Mouse (Mus musculus) left cerebral cortex, postnatal 36 days (tissue): ENCODE results near the gene Tmem238l. TPM values are rescaled to one million over a fixed set of nuclear protein-coding genes. Genes with fewer than 3 reads are reported as not detected.
A peak's percentile ranks its signal among the peaks of the same experiment; 100 is the strongest.

ENCODE experiments used
- DNase-seq, 2 experiments: peaks; one replicate each; pipeline ENCODE4 v3.0.0; 2021 to 2022; ENCODE audit warnings: low spot score in 2 of 2, mixed read lengths in 1 of 2
- intact Hi-C: fragments of 180-260 bp; cut with DNase I; formaldehyde crosslinking; loops from one replicate; pipeline ENCODE4 v1.15.1; 2025
- total RNA-seq, 2 experiments: library from RNA; stranded (reverse); gene quantifications; 2 replicates each; pipeline ENCODE4 v1.2.3; 2021

Gene Tmem238l
- total RNA-seq = not detected

GRCm38 (mm10) chr11:66956303-66956702 is at the start of gene Tmem238l:
Tmem238l (plus strand) TSS chr11:66956638.
- intact Hi-C loops = no loop called here
- DNase-seq = no peak

GRCm38 (mm10) chr11:66911811-66912210 is 44.6 kb upstream of the Tmem238l start, which contains the start of gene Pirt:
Pirt (plus strand) TSS chr11:66911981.
- intact Hi-C loops = no loop called here
- no peak for DNase-seq

DNA sequence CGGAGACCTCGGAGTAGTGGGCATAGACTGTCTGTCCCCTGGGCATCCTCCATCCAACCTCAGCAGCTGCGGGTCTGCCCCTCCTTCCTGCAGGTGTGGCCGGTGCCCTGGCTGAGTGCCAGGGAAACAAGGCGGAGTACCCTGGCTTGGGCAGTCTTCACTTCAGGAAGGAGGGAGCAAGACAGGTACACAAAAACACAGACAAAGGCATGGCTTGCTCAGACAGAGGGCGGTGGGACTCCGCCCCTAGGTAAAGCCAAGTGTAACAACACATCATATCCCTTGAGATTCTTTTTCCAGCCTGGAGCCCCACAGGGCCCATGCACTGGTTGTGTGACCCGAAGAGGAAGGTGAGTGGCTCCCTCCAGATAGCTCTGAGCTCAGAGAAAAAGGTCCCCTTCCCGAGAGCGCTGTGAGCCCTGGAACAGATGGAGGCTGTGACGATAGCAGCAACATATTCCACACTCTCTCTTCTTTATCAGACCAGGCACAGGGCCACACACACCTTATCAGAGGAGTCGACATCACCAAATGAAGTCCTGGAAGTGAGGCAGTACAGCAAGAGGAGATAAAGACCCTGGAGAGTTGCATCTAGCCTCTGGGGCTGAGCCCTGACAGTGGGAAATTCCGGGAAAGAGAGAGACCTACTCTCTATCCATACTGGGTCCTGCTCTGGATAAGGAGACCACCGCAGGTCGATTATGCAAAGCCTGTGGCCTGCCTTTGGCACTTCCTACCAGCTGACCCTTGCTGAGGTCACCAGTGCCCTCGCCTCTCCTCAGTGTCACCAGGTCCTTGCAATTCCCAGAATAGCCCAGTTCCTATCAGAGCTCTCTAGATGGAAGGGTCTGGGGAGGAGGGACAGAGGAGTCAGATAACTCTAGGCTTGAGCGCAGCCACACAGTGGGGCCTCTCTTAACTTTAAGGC is 43.6 kb upstream of the Tmem238l start:
- no peak for DNase-seq
- intact Hi-C loops = no loop called here

DNA sequence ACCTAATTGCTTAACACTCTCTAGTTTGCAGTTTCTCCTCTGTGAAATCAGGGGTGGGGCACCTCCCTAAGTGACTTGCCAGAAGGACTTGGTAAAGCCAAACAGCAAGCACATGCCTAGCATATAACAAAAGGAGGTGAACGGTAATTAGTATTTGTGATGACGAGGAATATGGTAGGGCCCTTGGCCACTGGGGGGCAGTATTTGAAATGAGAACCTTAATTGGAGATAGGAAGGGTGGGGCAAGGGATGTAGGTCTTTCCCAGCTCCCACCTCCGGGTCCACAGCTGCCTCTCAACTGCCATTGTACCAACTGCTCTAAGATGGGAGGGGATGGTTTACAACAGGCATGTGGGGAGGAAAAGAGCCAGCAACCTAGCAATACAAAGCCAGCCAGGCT is 42.2 kb upstream of the Tmem238l start:
- intact Hi-C loops = no loop called here
- DNase-seq = peak in 1 of 2 experiments; percentile 17

- DNase-seq = no peak
- intact Hi-C loops = no loop called here
Observed at GRCm38 (mm10) chr11:66920012-66920411, 36.4 kb upstream of the Tmem238l start.

DNA sequence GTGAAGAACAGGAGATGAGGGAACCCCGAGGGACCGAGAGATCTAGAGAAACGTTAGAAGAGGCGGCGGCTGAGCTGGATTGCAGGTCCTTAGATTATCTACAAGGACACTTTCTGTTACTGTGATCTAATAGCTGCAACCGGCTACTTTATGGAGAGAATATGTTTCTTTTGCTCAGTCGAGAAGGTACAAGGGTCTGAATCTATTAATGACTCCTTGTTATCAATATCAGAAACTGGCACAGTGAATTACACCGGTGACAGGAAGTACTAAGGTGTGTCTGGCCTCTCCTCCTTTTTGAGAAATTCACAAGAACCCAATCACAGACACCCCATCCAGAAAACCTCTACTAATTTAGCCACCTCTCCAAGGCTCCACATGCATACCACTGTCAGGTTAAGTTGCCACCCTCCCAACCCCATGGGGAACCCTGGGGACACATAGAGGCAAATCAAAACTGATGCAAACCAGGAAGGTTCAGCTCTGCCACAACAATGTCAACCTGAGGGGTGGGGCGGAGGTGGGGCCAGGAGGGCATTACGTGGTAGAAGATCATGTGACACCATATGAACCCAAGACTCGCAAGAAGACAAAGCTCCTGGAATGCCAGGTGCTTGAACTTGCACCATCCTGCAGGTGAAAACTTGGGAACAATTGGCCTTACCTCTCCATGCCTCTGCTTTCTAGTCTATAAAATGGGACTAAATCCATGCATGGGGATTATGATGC is 32.2 kb upstream of the Tmem238l start:
- intact Hi-C loops = no loop called here

DNA sequence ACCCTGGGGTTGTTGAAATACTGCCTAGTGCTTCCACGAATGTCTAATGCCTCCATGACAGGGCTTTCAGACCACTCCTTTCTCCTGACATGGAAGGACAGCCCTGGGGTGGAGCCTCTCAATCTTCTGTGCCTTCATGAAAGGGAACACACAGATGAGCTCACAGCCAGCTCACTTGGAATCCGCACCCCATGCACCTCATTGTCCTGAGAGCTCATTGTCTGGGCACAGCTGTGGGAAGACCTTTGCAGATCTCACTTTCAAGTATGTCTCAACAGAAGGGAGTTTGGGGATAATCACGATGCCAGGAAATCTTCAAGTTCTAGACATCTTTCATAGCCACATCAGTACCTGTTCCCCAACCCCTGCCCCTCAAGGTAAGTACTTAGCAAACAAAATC is 28.1 kb upstream of the Tmem238l start:
- intact Hi-C loops = no loop called here
- no peak for DNase-seq

More for the DNA sequence above, 32.2 kb upstream of the Tmem238l start:
- no peak for DNase-seq

- intact Hi-C loops = no loop called here
- DNase-seq = no peak
Observed at GRCm38 (mm10) chr11:66932827-66933599, 23.4 kb upstream of the Tmem238l start.

GRCm38 (mm10) chr11:66934428-66935173 is 21.8 kb upstream of the Tmem238l start:
- no peak for DNase-seq
- intact Hi-C loops = no loop called here

DNA sequence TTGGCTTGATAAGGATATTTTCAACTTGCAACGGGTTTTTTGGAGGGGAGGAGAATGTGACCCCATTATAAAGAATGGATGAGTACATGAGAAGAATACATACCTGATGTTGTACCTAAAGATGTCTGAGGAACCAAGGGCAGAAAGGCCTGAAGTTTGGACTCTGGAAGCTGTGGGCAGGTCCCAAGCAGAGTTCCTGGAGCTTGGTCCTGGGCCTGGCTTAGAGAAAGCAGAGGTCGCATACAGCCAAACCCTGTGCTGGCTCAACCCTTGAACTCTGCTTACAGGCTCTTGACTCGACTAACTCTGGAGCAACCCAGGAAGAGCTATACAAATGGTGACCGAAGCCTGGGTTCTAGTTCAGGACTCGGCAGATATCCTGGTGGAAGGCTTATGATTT is 14.4 kb upstream of the Tmem238l start:
- DNase-seq = no peak
- intact Hi-C loops = no loop called here

DNA sequence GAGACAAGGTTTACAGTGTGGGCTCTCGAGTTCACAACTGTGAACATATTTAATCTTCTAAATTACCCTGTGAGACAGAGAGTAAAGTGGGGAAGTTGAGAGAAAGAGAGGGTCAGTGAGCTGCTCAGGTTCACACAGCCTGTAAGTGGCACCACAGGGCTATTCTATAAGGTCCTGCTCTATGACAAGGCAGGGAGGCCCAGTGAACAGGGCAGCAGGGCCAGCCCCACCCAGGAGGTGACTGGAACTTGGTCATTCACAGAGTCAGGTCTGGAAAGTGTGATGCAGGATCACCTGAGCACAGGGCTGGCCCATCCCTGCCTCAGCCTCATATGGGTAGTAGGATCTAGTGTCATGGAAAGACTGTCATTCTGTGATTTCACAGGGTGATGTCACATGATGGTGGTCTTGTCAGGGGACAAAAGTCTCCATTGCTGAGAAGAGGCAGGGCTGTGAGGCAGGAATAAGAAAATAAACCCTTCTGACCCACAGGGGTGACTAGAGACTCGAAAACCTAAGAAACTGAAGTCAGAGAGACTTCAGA is 11.1 kb upstream of the Tmem238l start:
- DNase-seq = no peak
- intact Hi-C loops = no loop called here

GRCm38 (mm10) chr11:66946521-66946920 is 9.9 kb upstream of the Tmem238l start:
- no peak for DNase-seq
- intact Hi-C loops = no loop called here

GRCm38 (mm10) chr11:66946922-66947321 is 9.5 kb upstream of the Tmem238l start:
- intact Hi-C loops = no loop called here
- DNase-seq = no peak

DNA sequence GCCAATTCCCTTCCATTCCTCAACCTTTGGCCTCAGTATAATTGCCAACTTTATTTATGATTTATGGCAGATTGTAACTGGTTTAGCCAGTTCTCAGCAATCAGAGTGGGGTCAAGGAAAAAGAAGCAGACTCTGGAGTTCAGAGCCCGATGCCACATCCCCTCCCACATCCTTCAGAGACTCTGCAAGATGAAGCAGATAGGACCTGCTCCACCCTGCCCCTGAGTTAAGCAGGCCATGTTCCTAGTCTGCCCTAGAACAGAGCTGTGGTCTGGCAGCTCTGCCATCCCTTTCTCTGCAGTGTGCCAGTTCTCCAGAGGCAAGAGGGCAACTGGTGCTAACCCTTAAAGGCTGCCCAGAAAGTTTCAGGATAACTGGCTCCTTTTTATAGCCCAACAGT is 4.4 kb downstream of the Tmem238l start:
- intact Hi-C loops = no loop called here

GRCm38 (mm10) chr11:66961447-66962176 is 5.2 kb downstream of the Tmem238l start:
- intact Hi-C loops = no loop called here
- DNase-seq = no peak

More for the DNA sequence above, 4.4 kb downstream of the Tmem238l start:
- no peak for DNase-seq

GRCm38 (mm10) chr11:66963462-66963861 is 7.0 kb downstream of the Tmem238l start:
- intact Hi-C loops = no loop called here
- DNase-seq = no peak

DNA sequence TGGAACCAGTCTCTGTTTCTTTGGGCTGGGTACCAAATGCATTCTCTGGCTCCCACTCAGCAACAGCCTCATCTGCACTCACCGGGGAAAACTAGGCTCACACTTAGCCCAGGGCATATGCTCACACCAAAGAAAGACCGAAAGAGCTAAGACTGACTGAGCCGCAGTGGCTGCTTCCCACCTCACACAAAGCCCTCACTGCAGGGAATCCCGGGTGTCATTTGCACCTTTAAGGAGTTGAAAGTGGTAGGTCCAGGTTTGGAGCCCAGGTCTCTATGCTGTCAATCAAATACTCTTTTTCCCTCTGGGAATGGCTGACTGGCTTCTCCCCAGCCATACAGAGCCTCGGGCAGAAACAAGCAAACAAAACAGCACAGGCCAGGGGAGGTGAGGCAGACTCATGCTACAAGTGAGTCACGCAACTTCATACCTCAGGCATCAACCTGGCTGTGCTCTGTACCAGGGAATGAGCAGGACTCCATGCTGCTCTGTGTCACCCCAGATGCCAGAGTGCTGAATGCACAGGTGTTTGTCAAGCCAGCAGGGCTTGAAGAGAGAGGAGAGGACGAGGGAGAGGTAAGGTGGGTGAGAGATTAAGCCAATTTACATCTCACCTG is 10.2 kb downstream of the Tmem238l start:
- DNase-seq = no peak
- intact Hi-C loops = no loop called here

DNA sequence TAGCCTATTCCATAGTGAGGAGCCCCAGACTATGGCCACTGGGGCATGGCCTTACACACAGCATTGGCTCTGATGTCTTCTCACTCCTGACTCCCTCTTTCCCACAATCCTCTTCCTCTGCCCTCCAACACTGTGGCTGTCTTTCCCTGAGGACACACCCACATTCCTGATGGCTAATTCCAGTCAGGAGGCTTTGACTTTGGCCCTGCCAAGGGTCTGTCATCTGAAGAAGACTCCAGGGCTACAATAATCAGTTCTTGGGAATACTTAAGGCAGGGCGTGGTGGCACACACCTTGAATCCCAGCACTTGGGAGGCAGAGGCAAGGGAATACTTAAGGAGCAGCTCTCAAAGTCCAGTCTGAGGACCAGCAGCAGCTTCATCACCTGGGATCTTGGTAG is 12.1 kb downstream of the Tmem238l start:
- intact Hi-C loops = no loop called here
- DNase-seq = no peak
